Mouse (Mus musculus) ES-E14 (cell line): ENCODE data around the gene Mtss1l. TPM values are rescaled to one million over a fixed set of nuclear protein-coding genes. Genes with fewer than 3 reads are reported as not detected.

Source experiments
- DNase-seq: peaks from one replicate; pipeline ENCODE4 v3.0.0-alpha.2; 2013; ENCODE audit warnings: low read depth, low spot score
- H3K27ac ChIP-seq: 2 replicates; pipeline ENCODE4 v1.5.1; 2012; ENCODE audit warnings: low read depth, mild to moderate bottlenecking, low read length, moderate library complexity, mixed read lengths; ENCODE audit not compliant: poor library complexity, insufficient read depth, severe bottlenecking
- H3K36me3 ChIP-seq: 2 replicates; pipeline ENCODE4 v1.6.1; 2012; ENCODE audit warnings: mild to moderate bottlenecking, low read length, moderate library complexity, mixed read lengths; ENCODE audit not compliant: control insufficient read depth, poor library complexity, insufficient read depth, severe bottlenecking
- H3K4me1 ChIP-seq, 2 experiments: fragments of 150-350 bp in 1 of 2; sonication (generic) in 1 of 2; 2 replicates each; pipeline ENCODE4 v1.6.1; 2012; ENCODE audit warnings: low read length in 2 of 2, mild to moderate bottlenecking in 1 of 2, mixed read lengths in 1 of 2; ENCODE audit not compliant: control insufficient read depth in 2 of 2, insufficient read depth in 2 of 2, poor library complexity in 1 of 2
- H3K4me3 ChIP-seq, 2 experiments: fragments of 150-350 bp in 1 of 2; sonication (generic) in 1 of 2; 2 replicates each; pipeline ENCODE4 v1.5.1; 2012; ENCODE audit warnings: low read length in 2 of 2, low read depth in 1 of 2, mild to moderate bottlenecking in 1 of 2, mixed read lengths in 1 of 2; ENCODE audit not compliant: insufficient read depth in 1 of 2, poor library complexity in 1 of 2, severe bottlenecking in 1 of 2
- H3K9ac ChIP-seq: 2 replicates; pipeline ENCODE4 v1.6.1; 2012; ENCODE audit warnings: low read depth, mild to moderate bottlenecking, low read length, mixed read lengths; ENCODE audit not compliant: poor library complexity, insufficient read depth, severe bottlenecking
- H3K9me3 ChIP-seq: fragments of 150-350 bp; sonication (generic); 2 replicates; pipeline ENCODE4 v1.6.1; 2012; ENCODE audit warnings: low read depth, mild to moderate bottlenecking, low read length; ENCODE audit not compliant: control insufficient read depth, insufficient read depth
- CHD2 ChIP-seq: IDR thresholded peaks from 2 replicates; pipeline ENCODE4 v1.6.1; 2014; ENCODE audit warnings: mild to moderate bottlenecking, low read depth, low read length, inconsistent platforms
- HCFC1 ChIP-seq: IDR thresholded peaks from 2 replicates; pipeline ENCODE4 v1.6.1; 2012; ENCODE audit warnings: low read length, inconsistent platforms, borderline replicate concordance; ENCODE audit not compliant: insufficient read depth
- MAFK ChIP-seq: IDR thresholded peaks from 2 replicates; pipeline ENCODE4 v1.6.1; 2014; ENCODE audit warnings: mild to moderate bottlenecking, low read depth, low read length, inconsistent platforms; ENCODE audit not compliant: insufficient read depth
- ZC3H11A ChIP-seq: IDR thresholded peaks from 2 replicates; pipeline ENCODE4 v1.6.1; 2012; ENCODE audit warnings: low read depth, mild to moderate bottlenecking, inconsistent platforms, low read length, borderline replicate concordance
- ZNF384 ChIP-seq: IDR thresholded peaks from 2 replicates; pipeline ENCODE4 v1.6.1; 2012; ENCODE audit warnings: low read depth, low read length, inconsistent platforms
- in situ Hi-C, 2 experiments: fragments of 600-800 bp; cut with MboI; formaldehyde crosslinking; loops; one replicate each; pipeline ENCODE4 v1.15.1; 2025; ENCODE audit warnings: low sequenced_read_pairs in 2 of 2, inconsistent platforms in 1 of 2; ENCODE audit not compliant: unreplicated experiment in 2 of 2
- total RNA-seq: library from RNA; depleted of rRNA; stranded (reverse); fragments of 300-350 nt; gene quantifications from 2 replicates; pipeline ENCODE4 v1.2.3, GENCODE M21; 2012; rRNA removed

Mtss1l gene
- total RNA-seq, 1 experiment: 3.6 TPM

DNA sequence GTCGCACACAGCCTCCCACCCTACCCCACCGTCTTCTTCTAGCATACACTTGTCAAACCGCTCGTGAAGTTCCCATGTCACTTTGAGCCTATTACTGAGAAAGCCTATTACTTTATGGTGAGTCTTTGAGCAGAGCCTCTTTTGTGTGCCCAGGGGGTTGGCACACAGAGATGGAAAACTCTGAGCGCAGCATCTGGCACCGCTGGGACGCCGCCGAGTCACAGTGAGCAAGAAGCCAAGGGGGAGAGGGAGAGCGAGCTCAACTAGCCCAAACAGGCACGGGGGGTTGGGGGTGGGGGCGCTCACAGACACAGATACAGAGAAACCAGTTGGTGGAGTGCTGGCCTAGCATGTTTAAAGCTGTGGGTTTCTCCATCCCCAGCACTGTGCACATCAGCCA, 68.3 kb downstream of the Mtss1l start:
- Histone ChIP-seq H3K36me3 (no peaks in the 10 kb centered on the region), H3K4me1 (peaks cover 0 to 9% of the 10 kb centered on the region in 2 experiments; a peak in 1 of 4 replicates), H3K9me3 (no peaks in the 10 kb centered on the region), H3K27ac (no peak overlapping the region), H3K9ac (peak overlapping the region; percentile 17; the same call in 1 of the 2 replicates), H3K4me3 (peak overlapping the region; percentile 42 to 60)
- no peak for DNase-seq
- TF ChIP-seq MAFK (no peak), ZC3H11A (no peak), ZNF384 (no peak), HCFC1 (no peak), CHD2 (no peak)
- in situ Hi-C loops: no loop called here

DNA sequence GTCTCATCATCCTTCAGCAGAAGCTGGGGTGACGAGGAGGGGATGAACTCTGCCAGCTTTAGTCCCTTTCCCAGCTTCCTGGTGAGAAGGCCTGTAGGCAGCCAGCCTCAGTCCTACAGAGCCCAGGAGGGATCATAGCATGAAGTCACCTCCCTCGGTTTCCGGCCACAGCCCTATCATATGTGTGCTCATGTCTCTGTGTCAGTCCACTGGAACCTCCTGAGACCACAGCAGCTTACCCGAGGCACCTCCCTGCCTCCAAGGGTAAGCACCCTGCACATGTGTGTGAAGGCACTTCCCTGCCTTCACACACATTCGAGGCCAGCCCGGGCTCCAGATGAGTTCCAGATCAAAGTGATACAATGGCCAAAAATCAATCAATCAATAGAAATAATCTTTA, 69.0 kb downstream of the Mtss1l start:
- in situ Hi-C loops: no loop called here
- no peak overlapping the region for H3K27ac ChIP-seq

More for the DNA sequence above, 69.0 kb downstream of the Mtss1l start:
- H3K4me3 ChIP-seq: no peak overlapping the region
- DNase-seq: no peak
- H3K36me3 ChIP-seq: no peaks in the 10 kb centered on the region
- H3K4me1 ChIP-seq: peaks cover 0 to 9% of the 10 kb centered on the region in 2 experiments; a peak in 1 of 4 replicates
- TF ChIP-seq CHD2: no peak
- TF ChIP-seq HCFC1: no peak
- no peak for TF ChIP-seq MAFK
- no peak for TF ChIP-seq ZC3H11A
- no peak for TF ChIP-seq ZNF384
- H3K9me3 ChIP-seq: no peaks in the 10 kb centered on the region
- H3K9ac ChIP-seq: no peak overlapping the region

Other genes starting within 250 kb of the Mtss1l start
- gene Vac14, start 102.9 kb upstream of the Mtss1l start, total RNA-seq: 33.1 and 40.3 TPM in 2 replicates
- 4.6 and 5.4 TPM in 2 replicates for gene Il34, start 84.4 kb downstream of the Mtss1l start, total RNA-seq
- 59.4 and 64.7 TPM in 2 replicates for gene Cog4, start 125.1 kb downstream of the Mtss1l start, total RNA-seq
- 210 and 244 TPM in 2 replicates for gene Sf3b3, start 125.3 kb downstream of the Mtss1l start, total RNA-seq
- gene Fuk, start 181.0 kb downstream of the Mtss1l start, total RNA-seq: 17.8 and 23.3 TPM in 2 replicates
- 7.5 and 12.4 TPM in 2 replicates for gene St3gal2, start 198.4 kb downstream of the Mtss1l start, total RNA-seq